Mouse (Mus musculus) heart, embryonic 16.5 days (tissue): ENCODE results near the gene Kcna5. TPM values are rescaled to one million over a fixed set of nuclear protein-coding genes. Genes with fewer than 3 reads are reported as not detected.

Experiments
- ATAC-seq: fragments of 200-750 bp; cut with Nextera tagmentation; replicated peaks from 2 replicates; pipeline ENCODE4 v1.8.0; 2017; ENCODE audit warnings: moderate number of reproducible peaks; ENCODE audit not compliant: insufficient read depth, low FRiP score; ENCODE audit errors: extremely low read depth
- H3K27ac ChIP-seq: fragments of 300-500 bp; sonication (generic); 2 replicates; pipeline ENCODE4 v1.5.1; 2014; ENCODE audit warnings: mild to moderate bottlenecking, low read length, control low read depth, moderate library complexity
- H3K27me3 ChIP-seq: fragments of 300-500 bp; sonication (generic); 2 replicates; pipeline ENCODE4 v1.6.1; 2014; ENCODE audit warnings: low read length, mixed read lengths; ENCODE audit not compliant: control insufficient read depth, insufficient read depth
- H3K36me3 ChIP-seq: fragments of 300-500 bp; sonication (generic); 2 replicates; pipeline ENCODE4 v1.6.1; 2014; ENCODE audit not compliant: control insufficient read depth, insufficient read depth
- H3K4me1 ChIP-seq: fragments of 300-500 bp; sonication (generic); 2 replicates; pipeline ENCODE4 v1.6.1; 2014; ENCODE audit warnings: low read length, mixed read lengths; ENCODE audit not compliant: control insufficient read depth, insufficient read depth
- H3K4me2 ChIP-seq: fragments of 300-500 bp; sonication (generic); 2 replicates; pipeline ENCODE4 v1.6.1; 2014; ENCODE audit warnings: low read depth, mild to moderate bottlenecking, control low read depth, low read length
- H3K4me3 ChIP-seq: fragments of 300-500 bp; sonication (generic); 2 replicates; pipeline ENCODE4 v1.5.1; 2014; ENCODE audit warnings: mild to moderate bottlenecking, control low read depth, low read length
- H3K9ac ChIP-seq: fragments of 300-500 bp; sonication (generic); 2 replicates; pipeline ENCODE4 v1.6.1; 2014; ENCODE audit warnings: low read length, control low read depth
- H3K9me3 ChIP-seq: fragments of 300-500 bp; sonication (generic); replicated peaks from 2 replicates; pipeline ENCODE4 v1.6.1; 2016; ENCODE audit warnings: low read length; ENCODE audit not compliant: control insufficient read depth
- WGBS: fragments of 180-500 bp; shearing (Covaris S2); extraction: QIAGEN DNeasy Blood & Tissue Kit; methylation state at CpG from one replicate; pipeline ENCODE4 v1.1.7; 2014; 5-methylcytosine and 5-hydroxymethylcytosine counted together
- polyA plus RNA-seq: library from polyadenylated mRNA; unstranded; fragments of >200 nt; fragmentation: Nextera tagmentation; extraction: Ambion mirVana; gene quantifications from 2 replicates; pipeline ENCODE4 v1.2.1, GENCODE M21; 2015

Kcna5 gene
- polyA plus RNA-seq, 1 experiment from 2014 or later, result 9.1 TPM

- ATAC-seq, result no peak
- H3K36me3 ChIP-seq, result no peaks in the 10 kb centered on the region
- peaks cover 9% of the 10 kb centered on the region for H3K27me3 ChIP-seq
- H3K4me1 ChIP-seq, result peaks cover 6% of the 10 kb centered on the region; the same call in 1 of the 2 replicates
- peak overlapping the region; percentile 11 for H3K27ac ChIP-seq
- H3K4me2 ChIP-seq, result no peak overlapping the region
- no peak overlapping the region for H3K9ac ChIP-seq
- WGBS, result 73% methylated on average over 3 of the region's 3 CpGs
- H3K9me3 ChIP-seq, result no peaks in the 10 kb centered on the region
- H3K4me3 ChIP-seq, result no peak overlapping the region
Observed at GRCm38 (mm10) chr6:126530019-126530418, 5.2 kb downstream of the Kcna5 start.

- Histone ChIP-seq H3K36me3 (no peaks in the 10 kb centered on the region), H3K4me2 (no peak overlapping the region), H3K27me3 (no peaks in the 10 kb centered on the region), H3K27ac (no peak overlapping the region), H3K4me3 (no peak overlapping the region), H3K9ac (no peak overlapping the region), H3K4me1 (no peaks in the 10 kb centered on the region), H3K9me3 (no peaks in the 10 kb centered on the region)
- ATAC-seq, result no peak
- WGBS, result 18% methylated on average over 10 of the region's 10 CpGs
Observed at GRCm38 (mm10) chr6:126514720-126515119, 20.5 kb downstream of the Kcna5 start.

- no peak for ATAC-seq
- no peaks in the 10 kb centered on the region for H3K4me1 ChIP-seq
- no peaks in the 10 kb centered on the region for H3K9me3 ChIP-seq
- WGBS, result 76% methylated on average over 3 of the region's 3 CpGs
- H3K9ac ChIP-seq, result no peak overlapping the region
- no peaks in the 10 kb centered on the region for H3K36me3 ChIP-seq
- H3K4me3 ChIP-seq, result no peak overlapping the region
- H3K27me3 ChIP-seq, result no peaks in the 10 kb centered on the region
- H3K27ac ChIP-seq, result no peak overlapping the region
- H3K4me2 ChIP-seq, result no peak overlapping the region
Observed at GRCm38 (mm10) chr6:126513714-126514248, 21.4 kb downstream of the Kcna5 start.

GRCm38 (mm10) chr6:126513154-126513553 is 22.1 kb downstream of the Kcna5 start:
- no peaks in the 10 kb centered on the region for H3K4me1 ChIP-seq
- no peaks in the 10 kb centered on the region for H3K36me3 ChIP-seq
- H3K27ac ChIP-seq, result no peak overlapping the region
- H3K4me2 ChIP-seq, result no peak overlapping the region
- no peaks in the 10 kb centered on the region for H3K27me3 ChIP-seq
- no peak overlapping the region for H3K4me3 ChIP-seq
- WGBS, result 72% methylated on average over 3 of the region's 3 CpGs
- no peak overlapping the region for H3K9ac ChIP-seq
- no peak for ATAC-seq
- no peaks in the 10 kb centered on the region for H3K9me3 ChIP-seq

GRCm38 (mm10) chr6:126508671-126509070 is 26.5 kb downstream of the Kcna5 start:
- no peak overlapping the region for H3K27ac ChIP-seq
- no peaks in the 10 kb centered on the region for H3K27me3 ChIP-seq
- no peak overlapping the region for H3K4me2 ChIP-seq
- H3K36me3 ChIP-seq, result no peaks in the 10 kb centered on the region
- no peaks in the 10 kb centered on the region for H3K4me1 ChIP-seq
- H3K4me3 ChIP-seq, result no peak overlapping the region
- H3K9ac ChIP-seq, result no peak overlapping the region
- no peak for ATAC-seq
- no peaks in the 10 kb centered on the region for H3K9me3 ChIP-seq
- 53% methylated on average over 6 of the region's 6 CpGs for WGBS

- H3K4me2 ChIP-seq, result no peak overlapping the region
- no peak overlapping the region for H3K9ac ChIP-seq
- WGBS, result 79% methylated on average over 7 of the region's 8 CpGs
- no peaks in the 10 kb centered on the region for H3K4me1 ChIP-seq
- no peaks in the 10 kb centered on the region for H3K9me3 ChIP-seq
- H3K4me3 ChIP-seq, result no peak overlapping the region
- H3K27me3 ChIP-seq, result no peaks in the 10 kb centered on the region; the same call in 1 of the 2 replicates
- no peak for ATAC-seq
- H3K36me3 ChIP-seq, result no peaks in the 10 kb centered on the region
- no peak overlapping the region for H3K27ac ChIP-seq
Observed at GRCm38 (mm10) chr6:126503920-126504319, 31.3 kb downstream of the Kcna5 start.

GRCm38 (mm10) chr6:126502691-126503301 is 32.4 kb downstream of the Kcna5 start:
- peak; percentile 49; the same call in 1 of the 2 replicates for ATAC-seq
- H3K9ac ChIP-seq, result no peak overlapping the region
- no peaks in the 10 kb centered on the region; the same call in 1 of the 2 replicates for H3K27me3 ChIP-seq
- no peak overlapping the region for H3K4me2 ChIP-seq
- no peak overlapping the region for H3K4me3 ChIP-seq
- H3K27ac ChIP-seq, result peak overlapping the region; percentile 47
- H3K9me3 ChIP-seq, result no peaks in the 10 kb centered on the region
- 29% methylated on average over 9 of the region's 9 CpGs for WGBS
- no peaks in the 10 kb centered on the region for H3K36me3 ChIP-seq
- H3K4me1 ChIP-seq, result no peaks in the 10 kb centered on the region

GRCm38 (mm10) chr6:126500985-126501384 is 34.2 kb downstream of the Kcna5 start:
- no peaks in the 10 kb centered on the region; the same call in 1 of the 2 replicates for H3K27me3 ChIP-seq
- WGBS, result 83% methylated on average over 6 of the region's 6 CpGs
- H3K4me3 ChIP-seq, result no peak overlapping the region
- no peaks in the 10 kb centered on the region for H3K9me3 ChIP-seq
- no peaks in the 10 kb centered on the region for H3K36me3 ChIP-seq
- no peak overlapping the region for H3K4me2 ChIP-seq
- no peak overlapping the region for H3K9ac ChIP-seq
- H3K27ac ChIP-seq, result no peak overlapping the region
- no peaks in the 10 kb centered on the region for H3K4me1 ChIP-seq
- ATAC-seq, result no peak

GRCm38 (mm10) chr6:126500088-126500487 is 35.1 kb downstream of the Kcna5 start:
- Histone ChIP-seq H3K36me3 (no peaks in the 10 kb centered on the region), H3K4me3 (no peak overlapping the region), H3K27ac (no peak overlapping the region), H3K4me2 (no peak overlapping the region), H3K9ac (no peak overlapping the region), H3K9me3 (no peaks in the 10 kb centered on the region), H3K27me3 (no peaks in the 10 kb centered on the region; the same call in 1 of the 2 replicates), H3K4me1 (no peaks in the 10 kb centered on the region)
- 16% methylated on average over 8 of the region's 8 CpGs for WGBS
- no peak for ATAC-seq
